Mouse (Mus musculus): Measurements from ENCODE around the gene Spdl1.

GRCm38 (mm10) chr11:34774636-34775035, 58.8 kb downstream of the Spdl1 start:
- no peak for TF ChIP-seq GATA1 (IDR thresholded peaks at IDR 0.05; ENCODE audit: low read length)
- TF ChIP-seq TAL1 (IDR thresholded peaks at IDR 0.05; ENCODE audit: low read length): no peak

Measured in erythroblast, embryonic 14.5 days (primary cell).